Mouse (Mus musculus) kidney, embryonic 15.5 days (tissue): ENCODE measurements around the gene Hbs1l. TPM values are rescaled to one million over a fixed set of nuclear protein-coding genes. Genes with fewer than 3 reads are reported as not detected.

Experiments used
- ATAC-seq: fragments of 200-750 bp; cut with Nextera tagmentation; replicated peaks from 2 replicates; pipeline ENCODE4 v1.8.0; 2017; ENCODE audit warnings: moderate TSS enrichment; ENCODE audit not compliant: low FRiP score
- H3K27ac ChIP-seq: fragments of 300-500 bp; sonication (generic); 2 replicates; pipeline ENCODE4 v1.5.1; 2015; ENCODE audit warnings: mild to moderate bottlenecking, inconsistent platforms
- H3K27me3 ChIP-seq: fragments of 300-500 bp; sonication (generic); 2 replicates; pipeline ENCODE4 v1.6.1; 2015; ENCODE audit warnings: inconsistent platforms
- H3K36me3 ChIP-seq: fragments of 300-500 bp; sonication (generic); 2 replicates; pipeline ENCODE4 v1.6.1; 2015; ENCODE audit warnings: inconsistent platforms
- H3K4me1 ChIP-seq: fragments of 300-500 bp; sonication (generic); 2 replicates; pipeline ENCODE4 v1.6.1; 2015; ENCODE audit warnings: inconsistent platforms
- H3K4me2 ChIP-seq: fragments of 300-500 bp; sonication (generic); 2 replicates; pipeline ENCODE4 v1.6.1; 2015; ENCODE audit warnings: moderate library complexity, mild to moderate bottlenecking, inconsistent platforms
- H3K4me3 ChIP-seq: fragments of 300-500 bp; sonication (generic); replicated peaks from 2 replicates; pipeline ENCODE4 v1.5.1; 2015; ENCODE audit warnings: mild to moderate bottlenecking, inconsistent platforms
- H3K9ac ChIP-seq: fragments of 300-500 bp; sonication (generic); 2 replicates; pipeline ENCODE4 v1.6.1; 2015; ENCODE audit warnings: mild to moderate bottlenecking, inconsistent platforms
- H3K9me3 ChIP-seq: fragments of 300-500 bp; sonication (generic); replicated peaks from 2 replicates; pipeline ENCODE4 v1.6.1; 2016; ENCODE audit warnings: inconsistent platforms
- WGBS: fragments of 180-500 bp; shearing (Covaris S2); methylation state at CpG from one replicate; pipeline ENCODE4 v1.1.7; 2015; ENCODE audit warnings: mixed read lengths; 5-methylcytosine and 5-hydroxymethylcytosine counted together
- polyA plus RNA-seq: library from polyadenylated mRNA; unstranded; fragments of >200 nt; fragmentation: Nextera tagmentation; extraction: Ambion mirVana; gene quantifications from 2 replicates; pipeline ENCODE4 v1.2.1, GENCODE M21; 2015

Gene Hbs1l
- polyA plus RNA-seq, 1 experiment from 2014 or later, result 94.7 TPM

- H3K9me3 ChIP-seq, result no peaks in the 10 kb centered on the region
- no peak overlapping the region for H3K9ac ChIP-seq
- no peaks in the 10 kb centered on the region for H3K4me1 ChIP-seq
- no peak overlapping the region for H3K4me2 ChIP-seq
- H3K4me3 ChIP-seq, result no peak overlapping the region
- no peaks in the 10 kb centered on the region for H3K27me3 ChIP-seq
- 98% methylated on average over 2 of the region's 2 CpGs for WGBS
- ATAC-seq, result no peak
- peaks cover 71% of the 10 kb centered on the region for H3K36me3 ChIP-seq
- H3K27ac ChIP-seq, result no peak overlapping the region
These were observed 54.2 kb downstream of the Hbs1l start for GRCm38 (mm10) chr10:21349946-21350345.

DNA sequence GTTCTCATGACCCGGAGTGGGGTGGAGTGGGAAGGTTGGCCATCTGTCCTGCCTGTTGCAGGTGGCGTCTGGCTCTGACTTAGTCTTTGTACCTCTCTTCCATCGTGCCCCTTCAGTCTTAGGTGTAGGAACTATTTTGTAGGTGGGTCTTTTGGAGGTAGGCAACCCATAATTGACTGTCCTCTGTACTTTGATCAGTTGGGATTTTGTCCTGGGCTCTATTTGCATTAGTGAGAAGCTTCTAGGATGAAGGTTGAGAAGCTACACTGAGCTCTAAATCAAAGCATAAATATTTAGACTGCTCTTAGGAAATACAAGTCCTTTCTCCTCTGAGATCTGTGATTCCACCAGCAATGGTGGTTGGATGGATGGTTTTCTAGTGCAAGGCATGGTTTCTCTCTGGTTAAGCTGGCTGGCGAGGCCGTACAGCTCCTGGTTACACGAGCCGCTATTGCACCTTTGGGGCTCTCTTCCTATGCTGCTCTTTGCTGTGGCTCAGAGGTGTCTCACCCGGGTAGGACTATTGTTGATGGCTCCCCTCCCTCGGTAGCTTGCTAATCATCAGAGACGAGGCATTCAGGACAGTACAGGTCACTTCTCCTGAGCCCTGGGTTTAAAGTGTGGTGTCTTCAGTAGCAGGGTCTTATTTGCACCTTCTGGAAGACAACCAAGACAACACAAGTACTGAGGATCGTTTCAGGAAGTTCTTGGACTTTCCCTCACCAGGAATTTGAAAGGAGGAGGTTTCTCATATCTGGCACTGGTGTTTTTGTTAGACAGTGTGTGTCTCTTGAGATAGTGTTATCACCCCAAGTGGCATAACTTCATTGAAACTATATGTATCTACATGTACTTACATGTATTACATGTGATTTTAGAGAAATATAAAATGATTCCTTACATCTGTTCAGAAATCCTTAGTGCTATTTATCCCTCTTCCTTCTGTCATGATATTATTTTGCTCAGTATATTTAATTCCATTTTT is 55.0 kb downstream of the Hbs1l start:
- no peak overlapping the region for H3K27ac ChIP-seq
- WGBS, result 86% methylated on average over 11 of the region's 11 CpGs
- H3K27me3 ChIP-seq, result no peaks in the 10 kb centered on the region
- no peak overlapping the region for H3K4me3 ChIP-seq
- H3K9ac ChIP-seq, result no peak overlapping the region
- no peak for ATAC-seq
- H3K9me3 ChIP-seq, result no peaks in the 10 kb centered on the region
- H3K36me3 ChIP-seq, result peaks cover 70% of the 10 kb centered on the region
- no peaks in the 10 kb centered on the region for H3K4me1 ChIP-seq
- H3K4me2 ChIP-seq, result no peak overlapping the region

GRCm38 (mm10) chr10:21351766-21352165 is 56.0 kb downstream of the Hbs1l start:
- WGBS, result 67% methylated on average over 12 of the region's 12 CpGs
- H3K9me3 ChIP-seq, result no peaks in the 10 kb centered on the region
- no peak overlapping the region for H3K4me2 ChIP-seq
- no peak for ATAC-seq
- H3K4me1 ChIP-seq, result no peaks in the 10 kb centered on the region
- H3K4me3 ChIP-seq, result no peak overlapping the region
- peaks cover 74% of the 10 kb centered on the region for H3K36me3 ChIP-seq
- H3K27me3 ChIP-seq, result no peaks in the 10 kb centered on the region
- no peak overlapping the region for H3K9ac ChIP-seq
- no peak overlapping the region for H3K27ac ChIP-seq

DNA sequence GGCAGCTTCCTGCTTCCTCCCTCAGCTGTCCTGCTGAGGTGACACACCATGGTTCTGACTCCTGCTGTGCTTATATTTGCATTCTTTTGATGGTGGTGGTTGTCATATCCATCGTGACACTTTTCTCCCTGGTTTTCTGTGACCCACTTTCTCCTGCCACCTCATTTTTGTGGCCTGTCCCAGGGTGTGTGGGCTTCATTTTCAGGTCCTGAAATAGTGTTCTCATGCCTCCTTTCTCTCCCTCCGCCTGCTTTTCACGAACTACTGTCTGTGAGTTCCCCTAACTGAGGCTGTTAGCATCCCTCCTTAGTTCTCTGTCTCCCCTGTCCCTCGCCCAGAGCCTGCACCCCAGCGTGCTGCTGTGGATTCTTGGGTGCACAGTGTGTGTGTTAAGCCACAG is 58.1 kb downstream of the Hbs1l start:
- H3K9ac ChIP-seq, result no peak overlapping the region
- peaks cover 78% of the 10 kb centered on the region for H3K36me3 ChIP-seq
- ATAC-seq, result no peak
- no peak overlapping the region for H3K27ac ChIP-seq
- WGBS, result 67% methylated on average over 5 of the region's 5 CpGs
- no peaks in the 10 kb centered on the region for H3K4me1 ChIP-seq
- H3K9me3 ChIP-seq, result no peaks in the 10 kb centered on the region
- H3K4me2 ChIP-seq, result no peak overlapping the region
- no peaks in the 10 kb centered on the region for H3K27me3 ChIP-seq
- H3K4me3 ChIP-seq, result no peak overlapping the region

- Histone ChIP-seq H3K9me3 (no peaks in the 10 kb centered on the region), H3K9ac (no peak overlapping the region), H3K36me3 (peaks cover 82% of the 10 kb centered on the region), H3K4me1 (no peaks in the 10 kb centered on the region), H3K4me3 (no peak overlapping the region), H3K27me3 (no peaks in the 10 kb centered on the region), H3K27ac (no peak overlapping the region), H3K4me2 (no peak overlapping the region)
- 93% methylated on average over 7 of the region's 7 CpGs for WGBS
- no peak for ATAC-seq
These were observed 58.7 kb downstream of the Hbs1l start for GRCm38 (mm10) chr10:21354506-21354905.

DNA sequence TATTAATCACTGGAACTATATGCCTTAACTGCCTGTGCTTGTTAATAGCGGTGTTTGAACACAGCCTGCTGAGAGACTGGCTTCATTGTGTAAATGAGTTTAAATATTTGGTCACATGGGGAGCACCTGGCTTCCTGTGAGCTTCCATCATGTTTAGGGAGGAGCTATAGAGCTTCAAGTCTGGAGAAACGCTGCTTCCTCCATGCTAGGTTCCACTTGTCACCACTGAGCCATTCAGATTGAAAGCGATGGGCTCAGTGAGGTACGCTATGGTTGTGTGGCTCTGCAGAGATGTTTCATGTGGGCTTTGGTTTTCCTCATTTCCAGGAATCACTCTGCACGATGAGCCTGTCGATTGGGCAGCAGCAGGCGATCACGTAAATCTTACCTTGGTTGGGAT is 62.2 kb downstream of the Hbs1l start:
- no peak overlapping the region for H3K27ac ChIP-seq

DNA sequence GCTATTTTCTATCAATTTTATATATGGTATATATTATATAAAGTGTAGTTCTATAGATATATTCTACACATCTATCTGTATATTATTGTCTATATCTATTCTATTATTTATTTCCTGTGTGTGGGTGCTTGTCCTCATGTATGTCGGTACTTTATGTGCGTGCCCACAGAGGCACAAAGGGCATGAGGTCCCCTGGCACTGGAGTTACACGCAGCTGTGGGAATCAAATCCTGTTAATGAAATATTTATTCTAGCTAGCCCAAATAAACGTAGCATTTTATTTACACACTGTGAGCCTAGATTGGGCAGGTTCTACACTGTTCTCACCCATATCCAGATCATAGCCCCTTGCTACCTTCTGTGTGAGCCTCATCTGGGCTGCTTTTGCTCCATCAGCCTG is 63.3 kb downstream of the Hbs1l start:
- Histone ChIP-seq H3K4me3 (no peak overlapping the region), H3K4me2 (no peak overlapping the region), H3K4me1 (no peaks in the 10 kb centered on the region), H3K27ac (no peak overlapping the region), H3K36me3 (peaks cover 74% of the 10 kb centered on the region), H3K9ac (no peak overlapping the region), H3K27me3 (no peaks in the 10 kb centered on the region), H3K9me3 (no peaks in the 10 kb centered on the region)
- ATAC-seq, result no peak
- WGBS, result 93% methylated on average over 4 of the region's 4 CpGs

More for the DNA sequence above, 62.2 kb downstream of the Hbs1l start:
- peaks cover 78% of the 10 kb centered on the region for H3K36me3 ChIP-seq
- no peak overlapping the region for H3K4me2 ChIP-seq
- H3K9me3 ChIP-seq, result no peaks in the 10 kb centered on the region
- H3K4me1 ChIP-seq, result no peaks in the 10 kb centered on the region
- no peaks in the 10 kb centered on the region for H3K27me3 ChIP-seq
- no peak for ATAC-seq
- H3K9ac ChIP-seq, result no peak overlapping the region
- 95% methylated on average over 8 of the region's 8 CpGs for WGBS
- no peak overlapping the region for H3K4me3 ChIP-seq

- Histone ChIP-seq H3K4me1 (no peaks in the 10 kb centered on the region), H3K27me3 (no peaks in the 10 kb centered on the region), H3K4me3 (no peak overlapping the region), H3K9me3 (no peaks in the 10 kb centered on the region), H3K36me3 (peaks cover 72% of the 10 kb centered on the region), H3K4me2 (no peak overlapping the region), H3K27ac (no peak overlapping the region), H3K9ac (no peak overlapping the region)
- 46% methylated on average over 7 of the region's 7 CpGs for WGBS
- ATAC-seq, result no peak
These were observed 66.1 kb downstream of the Hbs1l start for GRCm38 (mm10) chr10:21361871-21362270.

GRCm38 (mm10) chr10:21363297-21363696 is 67.5 kb downstream of the Hbs1l start:
- no peak for ATAC-seq
- H3K27ac ChIP-seq, result no peak overlapping the region
- H3K36me3 ChIP-seq, result peaks cover 77% of the 10 kb centered on the region
- WGBS, result 83% methylated on average over 4 of the region's 4 CpGs
- no peak overlapping the region for H3K4me2 ChIP-seq
- H3K9me3 ChIP-seq, result no peaks in the 10 kb centered on the region
- no peak overlapping the region for H3K4me3 ChIP-seq
- H3K4me1 ChIP-seq, result no peaks in the 10 kb centered on the region
- H3K27me3 ChIP-seq, result no peaks in the 10 kb centered on the region
- H3K9ac ChIP-seq, result no peak overlapping the region

DNA sequence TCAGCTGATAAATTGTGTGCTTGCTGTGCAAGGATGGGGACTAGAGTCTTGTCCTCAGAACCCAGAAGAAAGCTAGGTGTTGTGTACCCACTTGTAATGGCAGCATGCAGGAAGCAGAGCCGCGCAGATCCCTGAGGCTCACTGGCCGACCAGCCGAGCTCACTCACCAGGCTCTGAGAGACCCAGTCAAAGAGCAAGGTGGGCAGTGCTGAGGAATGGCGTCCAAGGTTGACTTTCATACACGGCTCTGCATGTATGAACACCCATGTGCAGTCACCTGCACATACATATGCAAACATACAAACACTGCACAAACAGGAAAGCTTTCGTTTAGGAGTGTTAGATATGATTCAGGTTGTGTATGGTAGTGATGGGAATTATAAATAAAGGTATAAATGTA is 69.2 kb downstream of the Hbs1l start:
- Histone ChIP-seq H3K27me3 (no peaks in the 10 kb centered on the region), H3K9ac (no peak overlapping the region), H3K9me3 (no peaks in the 10 kb centered on the region), H3K27ac (no peak overlapping the region), H3K4me2 (no peak overlapping the region), H3K4me1 (no peaks in the 10 kb centered on the region), H3K4me3 (no peak overlapping the region), H3K36me3 (peaks cover 82% of the 10 kb centered on the region)
- ATAC-seq, result no peak
- 92% methylated on average over 7 of the region's 7 CpGs for whole genome bisulfite sequencing

DNA sequence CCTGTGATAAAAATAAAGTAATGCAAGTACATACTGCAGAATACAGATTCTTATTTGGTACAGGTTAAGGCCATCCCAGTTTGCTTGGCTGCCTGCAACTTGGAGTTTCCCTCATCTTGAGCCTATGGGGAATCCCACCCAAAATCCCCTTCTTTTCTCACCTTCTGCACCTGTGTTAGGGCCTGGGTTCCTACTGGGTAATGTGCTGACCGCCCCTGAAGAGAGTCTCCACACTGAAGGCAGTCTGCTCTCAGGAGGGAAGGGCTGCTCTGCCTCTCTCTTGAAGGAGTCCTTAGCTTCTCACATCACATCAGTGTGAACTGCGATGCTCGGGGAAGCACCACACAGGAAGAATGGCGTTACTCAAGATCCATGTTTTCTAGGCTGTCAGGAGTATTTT is 70.1 kb downstream of the Hbs1l start:
- no peak for ATAC-seq
- H3K4me1 ChIP-seq, result no peaks in the 10 kb centered on the region
- H3K4me2 ChIP-seq, result no peak overlapping the region
- no peaks in the 10 kb centered on the region for H3K9me3 ChIP-seq
- no peak overlapping the region for H3K27ac ChIP-seq
- WGBS, result 77% methylated on average over 4 of the region's 4 CpGs
- H3K4me3 ChIP-seq, result no peak overlapping the region
- H3K9ac ChIP-seq, result no peak overlapping the region
- H3K36me3 ChIP-seq, result peaks cover 76% of the 10 kb centered on the region
- H3K27me3 ChIP-seq, result no peaks in the 10 kb centered on the region

GRCm38 (mm10) chr10:21366471-21366870 is 70.7 kb downstream of the Hbs1l start:
- Histone ChIP-seq H3K9ac (no peak overlapping the region), H3K4me3 (no peak overlapping the region), H3K4me1 (no peaks in the 10 kb centered on the region), H3K4me2 (no peak overlapping the region), H3K27ac (no peak overlapping the region), H3K27me3 (no peaks in the 10 kb centered on the region), H3K36me3 (peaks cover 72% of the 10 kb centered on the region), H3K9me3 (no peaks in the 10 kb centered on the region)
- WGBS, result 74% methylated on average over 3 of the region's 3 CpGs
- ATAC-seq, result no peak
